Mouse (Mus musculus) ovary, postnatal 10 days (tissue): ENCODE results near the gene Cdc6.

Experiments used
- DNase-seq: peaks from one replicate; pipeline ENCODE4 v3.0.0; 2022; ENCODE audit warnings: low spot score

Cdc6 gene

GRCm38 (mm10) chr11:98961051-98961592 is 53.5 kb downstream of the Cdc6 start:
- no peak for DNase-seq

- no peak for DNase-seq
Measured at GRCm38 (mm10) chr11:98961766-98962165, 54.2 kb downstream of the Cdc6 start.

GRCm38 (mm10) chr11:98962421-98963095 is 55.0 kb downstream of the Cdc6 start:
- DNase-seq, result no peak

GRCm38 (mm10) chr11:98963191-98964021 is 55.8 kb downstream of the Cdc6 start:
- DNase-seq, result peak; percentile 78

GRCm38 (mm10) chr11:98964201-98964615 is 56.6 kb downstream of the Cdc6 start:
- no peak for DNase-seq

GRCm38 (mm10) chr11:98964616-98965415 is 57.2 kb downstream of the Cdc6 start:
- no peak for DNase-seq

GRCm38 (mm10) chr11:98965416-98966077 is 57.9 kb downstream of the Cdc6 start:
- DNase-seq, result no peak

- peak; percentile 72 for DNase-seq
Measured at GRCm38 (mm10) chr11:98966499-98967141, 59.0 kb downstream of the Cdc6 start.

- DNase-seq, result no peak
Measured at GRCm38 (mm10) chr11:98968079-98968478, 60.5 kb downstream of the Cdc6 start.

- DNase-seq, result no peak
Measured at GRCm38 (mm10) chr11:98968716-98969495, 61.3 kb downstream of the Cdc6 start.

- DNase-seq, result no peak
Measured at GRCm38 (mm10) chr11:98969496-98969927, 61.9 kb downstream of the Cdc6 start.

GRCm38 (mm10) chr11:98970191-98970925 is 62.8 kb downstream of the Cdc6 start:
- DNase-seq, result no peak

GRCm38 (mm10) chr11:98971316-98972031 is 63.9 kb downstream of the Cdc6 start:
- DNase-seq, result no peak

GRCm38 (mm10) chr11:98972215-98972614 is 64.6 kb downstream of the Cdc6 start:
- DNase-seq, result no peak

- no peak for DNase-seq
Measured at GRCm38 (mm10) chr11:98972801-98973360, 65.3 kb downstream of the Cdc6 start.
